Mouse (Mus musculus) CH12.LX (cell line): ENCODE results near the gene Stk32c. TPM values are rescaled to one million over a fixed set of nuclear protein-coding genes. Genes with fewer than 3 reads are reported as not detected.

Experiments used
- DNase-seq: peaks from one replicate; pipeline ENCODE4 v3.0.0-alpha.2; 2013; ENCODE audit errors: extremely low read depth
- H3K27ac ChIP-seq: 2 replicates; pipeline ENCODE4 v1.5.1; 2012; ENCODE audit warnings: low read depth, mild to moderate bottlenecking, control low read depth, moderate library complexity; ENCODE audit not compliant: insufficient read depth
- H3K27me3 ChIP-seq: replicated peaks from 2 replicates; pipeline ENCODE3; 2012; ENCODE audit warnings: inconsistent platforms
- H3K36me3 ChIP-seq, 2 experiments: replicated peaks in 1 of 2; 2 replicates each; pipeline versions ENCODE3 to v1.6.1; 2012; ENCODE audit warnings: inconsistent platforms in 1 of 2, low read length in 1 of 2, mild to moderate bottlenecking in 1 of 2, mixed read lengths in 1 of 2, moderate library complexity in 1 of 2; ENCODE audit not compliant: control insufficient read depth in 1 of 2, insufficient read depth in 1 of 2
- H3K4me1 ChIP-seq, 2 experiments: 2 replicates each; pipeline ENCODE4 v1.6.1; 2012; ENCODE audit warnings: inconsistent platforms in 1 of 2, moderate library complexity in 1 of 2; ENCODE audit not compliant: insufficient read depth in 2 of 2, control insufficient read depth in 1 of 2
- H3K4me2 ChIP-seq: 2 replicates; pipeline ENCODE4 v1.6.1; 2012; ENCODE audit warnings: low read depth, mild to moderate bottlenecking, control low read depth; ENCODE audit not compliant: poor library complexity, insufficient read depth, severe bottlenecking
- H3K4me3 ChIP-seq, 3 experiments: fragments of 150-350 bp in 1 of 3; sonication (generic) in 1 of 3; replicated peaks in 1 of 3; 2 replicates each; pipeline versions ENCODE3 to v1.5.1; 2011 to 2012; ENCODE audit warnings: low read depth in 2 of 3, low read length in 2 of 3, mild to moderate bottlenecking in 2 of 3, moderate library complexity in 2 of 3, control low read depth in 1 of 3, improper control_type of control experiment in 1 of 3, inconsistent platforms in 1 of 3, mixed read lengths in 1 of 3; ENCODE audit not compliant: poor library complexity in 1 of 3
- H3K79me2 ChIP-seq: replicated peaks from 2 replicates; pipeline ENCODE4 v1.6.1; 2012; ENCODE audit warnings: mild to moderate bottlenecking, moderate library complexity; ENCODE audit not compliant: control insufficient read depth, poor library complexity, insufficient read depth, severe bottlenecking; ENCODE audit errors: extremely low read depth
- H3K9ac ChIP-seq: 2 replicates; pipeline ENCODE4 v1.6.1; 2012; ENCODE audit warnings: low read depth, mild to moderate bottlenecking, control low read depth, moderate library complexity; ENCODE audit not compliant: insufficient read depth
- H3K9me3 ChIP-seq: replicated peaks from 2 replicates; pipeline ENCODE3; 2012; ENCODE audit warnings: low read length, inconsistent platforms, mixed read lengths
- BHLHE40 ChIP-seq: IDR thresholded peaks from 2 replicates; pipeline ENCODE4 v1.6.1; 2011; ENCODE audit warnings: mild to moderate bottlenecking, low read depth, low read length, improper control_type of control experiment
- CHD1 ChIP-seq: IDR thresholded peaks from 2 replicates; pipeline ENCODE4 v1.6.1; 2012; ENCODE audit warnings: low read depth, low read length, improper control_type of control experiment, inconsistent platforms
- CTCF ChIP-seq, 2 experiments: IDR thresholded peaks in 1 of 2; conservative IDR thresholded peaks in 1 of 2; 2 replicates each; pipeline ENCODE4 v1.5.1; 2011 to 2012; ENCODE audit warnings: low read depth in 2 of 2, low read length in 2 of 2, improper control_type of control experiment in 1 of 2, inconsistent platforms in 1 of 2, mild to moderate bottlenecking in 1 of 2, moderate library complexity in 1 of 2
- EP300 ChIP-seq: IDR thresholded peaks from 2 replicates; pipeline ENCODE4 v1.6.1; 2011; ENCODE audit warnings: low read length, improper control_type of control experiment
- IRF4 ChIP-seq: IDR thresholded peaks from 2 replicates; pipeline ENCODE4 v1.6.1; 2014; ENCODE audit warnings: low read depth, mild to moderate bottlenecking, inconsistent platforms, low read length, improper control_type of control experiment
- MAX ChIP-seq: IDR thresholded peaks from 2 replicates; pipeline ENCODE4 v1.6.1; 2011; ENCODE audit warnings: low read length, improper control_type of control experiment
- MEF2A ChIP-seq: IDR thresholded peaks from 2 replicates; pipeline ENCODE4 v1.6.1; 2014; ENCODE audit warnings: low read depth, mild to moderate bottlenecking, inconsistent platforms, low read length, improper control_type of control experiment, borderline replicate concordance
- NELFE ChIP-seq: IDR thresholded peaks from 2 replicates; pipeline ENCODE4 v1.6.1; 2011; ENCODE audit warnings: low read depth, low read length, improper control_type of control experiment
- PAX5 ChIP-seq: IDR thresholded peaks from 2 replicates; pipeline ENCODE4 v1.6.1; 2012; ENCODE audit warnings: low read length, inconsistent platforms, mixed read lengths
- POLR2A ChIP-seq: IDR thresholded peaks from 2 replicates; pipeline ENCODE4 v1.6.1; 2011; ENCODE audit warnings: low read depth, mild to moderate bottlenecking, improper control_type of control experiment, low read length
- RAD21 ChIP-seq: IDR thresholded peaks from 2 replicates; pipeline ENCODE4 v1.6.1; 2011; ENCODE audit warnings: low read depth, mild to moderate bottlenecking, low read length, improper control_type of control experiment, moderate library complexity
- SMC3 ChIP-seq: IDR thresholded peaks from 2 replicates; pipeline ENCODE4 v1.6.1; 2011; ENCODE audit warnings: low read depth, low read length, improper control_type of control experiment
- ZC3H11A ChIP-seq: IDR thresholded peaks from 2 replicates; pipeline ENCODE4 v1.6.1; 2012; ENCODE audit warnings: low read depth, mild to moderate bottlenecking, inconsistent platforms, low read length, improper control_type of control experiment
- ZMIZ1 ChIP-seq: IDR thresholded peaks from 2 replicates; pipeline ENCODE4 v1.6.1; 2012; ENCODE audit warnings: low read depth, mild to moderate bottlenecking, inconsistent platforms, low read length, improper control_type of control experiment
- dilution Hi-C: fragments of 300-500 bp; cut with MboI; formaldehyde crosslinking; loops from 2 replicates; pipeline ENCODE4 v1.14.3; 2020; ENCODE audit warnings: low sequenced_read_pairs; ENCODE audit not compliant: extremely low pct_unique_long_range_greater_than_20kb, extremely low pct_ligation_motif_present
- in situ Hi-C: fragments of 300-500 bp; cut with MboI; formaldehyde crosslinking; loops from 3 replicates; pipeline ENCODE4 v1.14.3; 2019; ENCODE audit warnings: low sequenced_read_pairs, low pct_ligation_motif_present, low pct_unique_long_range_greater_than_20kb, mixed read lengths
- polyA plus RNA-seq: library from polyadenylated mRNA; unstranded; fragments of >175 nt; gene quantifications from 2 replicates; pipeline ENCODE4 v1.2.1, GENCODE M21; 2012; ENCODE audit warnings: low read depth; ENCODE audit not compliant: insufficient read length
- total RNA-seq, 2 experiments: library from RNA; depleted of rRNA; stranded (reverse); fragments of 300-350 nt in 1 of 2; fragments of >200 nt in 1 of 2; gene quantifications; 2 replicates each; pipeline ENCODE4 v1.2.3; 2012 to 2014

Gene Stk32c
- total and polyA plus RNA-seq, 3 experiments: not detected

DNA sequence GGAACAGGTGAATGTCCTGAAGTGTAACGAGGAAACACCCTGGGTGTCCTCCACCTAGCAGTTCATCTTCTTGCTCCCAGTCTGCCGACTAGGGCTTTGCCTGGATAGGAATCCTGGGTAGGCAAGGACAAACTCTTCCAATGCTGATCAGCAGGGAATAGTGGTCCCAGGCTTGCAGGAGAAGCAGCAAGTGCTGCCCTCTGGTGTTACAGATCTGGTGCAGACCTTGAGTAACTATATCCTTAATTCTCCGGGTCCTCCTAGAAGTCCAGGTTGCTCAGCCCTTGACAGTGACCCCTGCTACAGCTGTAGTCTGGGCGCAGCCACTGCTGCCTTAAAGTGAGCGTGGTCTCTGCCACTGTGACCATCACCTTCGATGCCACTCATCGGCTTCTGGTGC, 13.0 kb downstream of the Stk32c start:
- Histone ChIP-seq H3K36me3 (no peaks in the 10 kb centered on the region), H3K4me2 (no peak overlapping the region), H3K9ac (no peak overlapping the region)
- DNase-seq: no peak
- TF ChIP-seq PAX5 (no peak), RAD21 (peak; percentile 34), CTCF (conservative IDR thresholded peaks at IDR 0.05 in 1 of 2, IDR thresholded peaks at IDR 0.05 in 1 of 2; ENCODE audit: low read depth in 2 of 2, low read length in 2 of 2) (peak in 1 of 2 experiments; percentile 65; a peak in 2 of 4 replicates), SMC3 (peak; percentile 73), POLR2A (no peak)
- TF ChIP-seq, all 38 proteins: peak for 3
- no peaks in the 10 kb centered on the region for H3K4me1 ChIP-seq
- H3K27me3 ChIP-seq: peaks cover 77% of the 10 kb centered on the region
- no peak overlapping the region for H3K27ac ChIP-seq
- dilution Hi-C loops: no loop called here
- in situ Hi-C loops: loop anchor here (5.0 kb wide), 1 partner anchor 73 kb away; no protein-coding TSS in a partner anchor
- no peaks in the 10 kb centered on the region for H3K9me3 ChIP-seq
- no peaks in the 10 kb centered on the region for H3K79me2 ChIP-seq
- no peak overlapping the region for H3K4me3 ChIP-seq

DNA sequence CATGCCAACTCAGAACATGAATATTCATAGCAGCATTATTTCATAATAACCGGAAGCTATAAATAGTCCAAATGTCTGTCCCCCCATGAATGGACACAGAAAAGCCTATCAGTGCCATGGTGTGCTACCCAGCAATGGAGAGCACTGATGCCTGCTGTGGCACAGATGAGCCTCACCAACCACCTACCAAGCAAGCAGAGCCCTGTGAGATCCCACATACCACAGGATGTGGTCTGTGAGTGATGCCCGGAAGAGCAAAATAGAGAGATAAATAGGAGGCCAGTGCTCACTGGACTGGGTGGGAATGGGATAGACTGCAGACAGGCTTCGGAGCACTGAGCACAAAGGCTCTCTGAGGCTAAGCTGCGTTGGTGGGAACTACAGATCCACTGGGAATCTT, 16.1 kb downstream of the Stk32c start:
- H3K36me3 ChIP-seq: no peaks in the 10 kb centered on the region
- H3K4me1 ChIP-seq: no peaks in the 10 kb centered on the region
- H3K27ac ChIP-seq: no peak overlapping the region
- H3K27me3 ChIP-seq: peaks cover 80% of the 10 kb centered on the region
- H3K9ac ChIP-seq: no peak overlapping the region
- H3K4me3 ChIP-seq: no peak overlapping the region
- in situ Hi-C loops: no loop called here
- TF ChIP-seq ZC3H11A: no peak
- TF ChIP-seq PAX5: no peak
- TF ChIP-seq MEF2A: no peak
- TF ChIP-seq NELFE: no peak
- no peak for TF ChIP-seq BHLHE40
- no peak for TF ChIP-seq SMC3
- no peak for TF ChIP-seq ZMIZ1
- TF ChIP-seq, all 38 proteins: peak for 0
- Histone ChIP-seq H3K79me2 (no peaks in the 10 kb centered on the region), H3K9me3 (no peaks in the 10 kb centered on the region), H3K4me2 (no peak overlapping the region)
- no peak for DNase-seq
- dilution Hi-C loops: no loop called here

DNA sequence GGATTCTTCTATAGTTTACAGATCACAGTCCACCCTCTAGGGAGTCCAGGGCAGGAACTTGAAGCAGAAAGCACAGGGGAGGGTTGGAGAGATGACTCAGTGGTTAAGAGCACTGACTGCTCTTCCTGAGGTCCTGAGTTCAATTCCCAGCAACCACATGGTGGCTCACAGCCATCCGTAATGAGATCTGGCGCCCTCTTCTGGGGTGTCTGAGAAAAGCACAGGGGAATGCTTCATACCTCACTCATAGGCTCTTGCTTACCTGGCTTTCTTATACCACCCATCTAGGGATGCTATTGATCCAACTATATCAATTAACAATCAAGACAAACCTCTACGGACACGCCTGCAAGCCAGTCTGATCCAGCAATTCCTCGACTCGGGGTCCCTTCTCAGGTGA, 21.5 kb downstream of the Stk32c start:
- Histone ChIP-seq H3K36me3 (no peaks in the 10 kb centered on the region), H3K79me2 (no peaks in the 10 kb centered on the region), H3K9me3 (peaks cover 6% of the 10 kb centered on the region), H3K4me3 (no peak overlapping the region), H3K27me3 (peaks cover 48% of the 10 kb centered on the region), H3K9ac (no peak overlapping the region), H3K4me2 (no peak overlapping the region), H3K27ac (no peak overlapping the region), H3K4me1 (no peaks in the 10 kb centered on the region)
- dilution Hi-C loops (no loop called here), in situ Hi-C loops (no loop called here)
- no peak for DNase-seq
- TF ChIP-seq MAX (no peak), CHD1 (no peak), CTCF (conservative IDR thresholded peaks at IDR 0.05 in 1 of 2, IDR thresholded peaks at IDR 0.05 in 1 of 2; ENCODE audit: low read depth in 2 of 2, low read length in 2 of 2) (peak in 1 of 2 experiments; percentile 39; a peak in 2 of 4 replicates), EP300 (no peak), SMC3 (peak; percentile 6; the same call in 1 of the 2 replicates), IRF4 (no peak)
